Mouse (Mus musculus) natural killer cell, adult 2 months (primary cell): ENCODE measurements at regions not wholly inside any gene's neighbourhood (a gene's known extent, or its start where the extent isn't known, plus 50 kb on each side); places are given as distances from the start of the nearest gene placed in this dataset.

Experiments used
- DNase-seq, 2 experiments: peaks; one replicate each; pipeline ENCODE4 v3.0.0; 2022; ENCODE audit warnings: low spot score in 2 of 2

GRCm38 (mm10) chr7:83476861-83477260, 107.9 kb upstream of the Tmc3 start:
- no peak for DNase-seq

GRCm38 (mm10) chr7:83477661-83478121, 107.0 kb upstream of the Tmc3 start:
- DNase-seq, result no peak

DNA sequence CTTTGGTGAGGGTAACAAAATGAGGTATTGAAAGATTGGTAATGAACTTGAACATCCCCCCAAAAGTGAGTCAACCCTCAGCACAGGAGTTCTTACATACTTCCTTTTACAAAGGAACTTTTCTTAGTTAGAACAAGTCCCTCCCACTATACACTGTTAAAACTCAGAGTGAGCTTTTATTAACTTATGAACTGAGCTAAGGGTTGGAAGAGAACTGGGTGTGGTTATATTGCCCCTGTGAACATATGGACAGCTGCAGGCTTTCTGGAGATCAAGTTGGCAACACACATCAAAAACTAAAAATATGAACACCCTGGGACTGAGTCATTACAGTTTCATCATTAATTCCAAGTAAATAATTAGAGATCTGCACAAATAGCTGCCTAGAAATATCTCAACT, 103.1 kb upstream of the Tmc3 start:
- no peak for DNase-seq

DNA sequence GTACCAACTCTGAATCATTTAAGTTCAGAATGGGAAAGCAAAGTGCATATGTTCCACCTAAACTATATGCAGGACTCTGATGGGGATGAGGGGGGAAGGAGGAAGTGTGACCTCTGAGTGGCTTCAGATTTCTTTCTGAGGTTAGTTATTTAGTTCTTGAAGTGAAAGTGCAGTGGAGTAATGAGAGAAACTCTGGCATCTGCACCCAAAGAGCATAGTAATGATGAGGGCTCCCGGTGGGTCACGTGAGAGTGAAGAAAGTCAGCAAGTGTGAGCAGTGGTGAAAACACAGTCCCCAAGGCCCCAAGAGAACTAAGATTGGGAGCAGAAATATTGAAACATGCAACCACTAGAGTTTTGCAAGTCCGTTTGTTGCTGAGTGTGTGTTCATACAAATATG, 102.5 kb upstream of the Tmc3 start:
- DNase-seq, result no peak

- DNase-seq, result no peak
Measured at GRCm38 (mm10) chr7:83482671-83483304, 101.9 kb upstream of the Tmc3 start.

- no peak for DNase-seq
Measured at GRCm38 (mm10) chr7:83486156-83486750, 98.5 kb upstream of the Tmc3 start.

DNA sequence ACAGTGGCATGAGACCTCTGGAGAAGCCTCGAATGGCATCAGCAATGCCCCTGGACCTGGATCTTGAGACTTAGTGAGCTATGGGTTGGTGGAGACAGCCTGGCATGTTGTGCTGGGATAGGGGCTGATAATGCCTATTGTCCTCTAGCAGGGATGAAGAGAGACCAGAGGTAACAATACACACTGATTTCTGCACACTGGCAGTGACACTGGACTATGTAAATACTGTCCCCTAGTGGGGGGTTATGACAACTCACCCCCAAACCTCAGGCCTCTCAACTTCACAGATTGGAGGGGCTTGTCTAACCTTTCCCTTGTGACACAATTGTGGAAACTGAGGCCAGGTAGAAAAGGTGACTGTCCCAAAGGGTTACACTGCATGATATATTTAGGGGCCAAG, 94.9 kb upstream of the Tmc3 start:
- peak in 1 of 2 experiments; percentile 8 for DNase-seq

- no peak for DNase-seq
Measured at GRCm38 (mm10) chr7:83504996-83505645, 79.6 kb upstream of the Tmc3 start.

- no peak for DNase-seq
Measured at GRCm38 (mm10) chr7:83516295-83516694, 68.4 kb upstream of the Tmc3 start.

- DNase-seq, result no peak
Measured at GRCm38 (mm10) chr7:83521511-83521910, 63.2 kb upstream of the Tmc3 start.
